Mouse (Mus musculus) olfactory bulb, adult 2 months (tissue): ENCODE results near the gene Prkag2.

Experiments used
- CTCF ChIP-seq: fragments of 200-500 bp; IDR thresholded peaks from 2 replicates; pipeline ENCODE4 v1.5.1; 2012; ENCODE audit warnings: low read depth, mild to moderate bottlenecking, low read length, moderate library complexity; ENCODE audit not compliant: insufficient read depth
- POLR2A ChIP-seq: fragments of 200-500 bp; IDR thresholded peaks from 2 replicates; pipeline ENCODE4 v1.6.1; 2012; ENCODE audit warnings: mild to moderate bottlenecking, low read depth, low read length, moderate library complexity; ENCODE audit not compliant: insufficient read depth

- TF ChIP-seq CTCF (no peak), POLR2A (no peak)
Measured at GRCm38 (mm10) chr5:24831912-24832311, 268.5 kb downstream of the Prkag2 start.
